Mouse (Mus musculus): ENCODE measurements around the gene Dclre1c. TPM values are rescaled to one million over a fixed set of nuclear protein-coding genes. Genes with fewer than 3 reads are reported as not detected.

Dclre1c gene
- polyA plus RNA-seq, 1 experiment from 2014 or later: 7.5 TPM

DNA sequence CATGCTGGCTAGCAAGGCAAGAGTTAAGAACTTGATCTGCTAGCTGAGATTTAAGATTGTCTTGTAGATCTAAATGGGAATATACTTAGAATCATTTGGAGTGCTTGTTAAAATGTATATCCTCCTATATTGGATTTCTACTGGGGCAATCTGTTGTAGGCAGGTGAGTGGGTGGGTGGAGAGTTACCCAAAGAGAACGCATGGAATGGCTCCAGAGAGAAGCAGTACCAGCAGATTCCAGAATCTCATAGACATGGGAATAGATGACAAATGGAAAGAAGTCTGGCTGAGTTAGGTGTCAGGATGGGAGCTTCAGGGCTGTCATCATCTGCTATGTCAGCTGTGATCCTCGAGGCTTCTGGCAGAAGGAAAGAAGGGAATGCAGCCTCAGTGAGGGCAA is 25.5 kb downstream of the Dclre1c start:
- Histone ChIP-seq H3K27me3 (ENCODE audit: control insufficient read depth, insufficient read depth, low read length) (no peaks in the 10 kb centered on the region), H3K9me3 (ENCODE audit: control insufficient read depth, low read length) (no peaks in the 10 kb centered on the region), H3K4me2 (ENCODE audit: low read depth, low read length, severe bottlenecking) (no peak overlapping the region), H3K9ac (ENCODE audit: low read length) (no peak overlapping the region), H3K27ac (ENCODE audit: low read depth, low read length) (no peak overlapping the region), H3K4me3 (ENCODE audit: low read depth, low read length) (no peak overlapping the region), H3K36me3 (ENCODE audit: control insufficient read depth, insufficient read depth, low read length) (no peaks in the 10 kb centered on the region; the same call in 1 of the 2 replicates), H3K4me1 (replicated peaks; ENCODE audit: control insufficient read depth, insufficient read depth, low read length) (no peaks in the 10 kb centered on the region)
- DNase-seq (ENCODE audit: low spot score) (no peak), ATAC-seq (replicated peaks; ENCODE audit: low FRiP score) (no peak)
- WGBS: 84% methylated on average over 2 of the region's 2 CpGs

DNA sequence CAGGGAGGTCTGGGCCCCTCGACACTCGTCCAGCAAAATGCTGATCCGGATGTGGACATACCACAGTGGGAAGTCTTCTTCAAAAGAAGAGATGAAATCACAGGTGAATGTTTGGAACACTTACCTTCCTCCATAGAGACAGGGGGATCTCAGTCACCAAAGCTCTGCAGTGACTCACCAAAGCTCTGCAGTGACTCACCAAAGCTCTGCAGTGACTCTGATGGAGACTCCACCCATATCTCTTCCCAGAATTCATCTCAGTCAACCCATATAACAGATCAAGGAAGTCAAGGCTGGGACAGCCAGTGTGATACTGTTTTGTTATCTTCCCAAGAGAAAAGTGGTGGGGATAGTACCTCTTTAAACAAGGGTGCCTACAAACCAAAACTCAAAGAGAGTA is 29.2 kb downstream of the Dclre1c start:
- ATAC-seq (replicated peaks; ENCODE audit: low FRiP score): no peak
- DNase-seq (ENCODE audit: low spot score): no peak
- Histone ChIP-seq H3K36me3 (ENCODE audit: control insufficient read depth, insufficient read depth, low read length) (no peaks in the 10 kb centered on the region; the same call in 1 of the 2 replicates), H3K4me3 (ENCODE audit: low read depth, low read length) (no peak overlapping the region), H3K27me3 (ENCODE audit: control insufficient read depth, insufficient read depth, low read length) (no peaks in the 10 kb centered on the region), H3K9ac (ENCODE audit: low read length) (no peak overlapping the region), H3K4me2 (ENCODE audit: low read depth, low read length, severe bottlenecking) (no peak overlapping the region), H3K9me3 (ENCODE audit: control insufficient read depth, low read length) (no peaks in the 10 kb centered on the region), H3K27ac (ENCODE audit: low read depth, low read length) (no peak overlapping the region), H3K4me1 (replicated peaks; ENCODE audit: control insufficient read depth, insufficient read depth, low read length) (no peaks in the 10 kb centered on the region)
- WGBS: 82% methylated on average over 3 of the region's 3 CpGs

DNA sequence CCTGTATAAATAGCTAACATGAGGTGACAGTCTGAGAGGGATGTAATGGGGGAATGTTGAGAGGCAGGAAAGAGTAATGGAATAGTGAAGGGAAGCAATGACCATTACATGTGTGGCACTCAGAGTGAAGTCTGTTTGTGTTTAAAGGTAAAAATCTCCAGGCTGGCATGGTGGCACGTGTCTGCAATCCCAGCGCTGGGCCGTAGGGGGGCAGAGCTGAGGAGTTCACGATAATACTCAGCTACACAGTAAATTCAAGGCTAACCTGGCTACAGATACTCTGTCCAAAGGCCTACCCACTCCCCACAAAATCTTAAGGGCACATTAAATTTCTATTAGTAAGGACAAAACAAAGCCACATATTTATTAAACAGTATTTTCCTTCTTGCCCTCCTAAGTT is 32.7 kb downstream of the Dclre1c start:
- ATAC-seq (replicated peaks; ENCODE audit: low FRiP score) (no peak), DNase-seq (ENCODE audit: low spot score) (no peak)
- Histone ChIP-seq H3K27me3 (ENCODE audit: control insufficient read depth, insufficient read depth, low read length) (no peaks in the 10 kb centered on the region), H3K9ac (ENCODE audit: low read length) (no peak overlapping the region), H3K4me3 (ENCODE audit: low read depth, low read length) (no peak overlapping the region), H3K9me3 (ENCODE audit: control insufficient read depth, low read length) (no peaks in the 10 kb centered on the region), H3K36me3 (ENCODE audit: control insufficient read depth, insufficient read depth, low read length) (no peaks in the 10 kb centered on the region; the same call in 1 of the 2 replicates), H3K27ac (ENCODE audit: low read depth, low read length) (no peak overlapping the region), H3K4me1 (replicated peaks; ENCODE audit: control insufficient read depth, insufficient read depth, low read length) (no peaks in the 10 kb centered on the region), H3K4me2 (ENCODE audit: low read depth, low read length, severe bottlenecking) (no peak overlapping the region)
- WGBS: 83% methylated on average over 4 of the region's 4 CpGs

DNA sequence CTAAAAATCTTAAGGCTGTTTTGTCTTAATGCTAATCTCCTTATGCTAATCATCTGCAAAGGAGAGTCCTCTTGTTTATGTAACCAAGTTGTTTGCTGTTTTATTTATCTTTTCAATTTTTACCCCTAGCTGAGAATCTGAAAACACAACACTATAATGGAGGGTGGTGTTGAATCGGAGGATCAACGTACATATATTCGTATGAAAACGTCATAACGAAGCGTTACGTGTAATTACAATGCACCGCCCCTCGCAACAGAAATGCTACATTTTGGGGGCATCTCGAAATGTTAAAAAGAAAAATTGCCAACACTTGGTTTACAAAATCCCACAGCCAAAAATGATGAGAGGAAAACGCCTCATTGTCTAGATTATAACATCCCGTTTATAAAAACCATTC is 50.0 kb downstream of the Dclre1c start:
- no peak for ATAC-seq (replicated peaks; ENCODE audit: low FRiP score)
- Histone ChIP-seq H3K27ac (ENCODE audit: low read depth, low read length) (peak overlapping the region; percentile 93), H3K4me3 (ENCODE audit: low read depth, low read length) (peak overlapping the region; percentile 85), H3K36me3 (ENCODE audit: control insufficient read depth, insufficient read depth, low read length) (no peaks in the 10 kb centered on the region; the same call in 1 of the 2 replicates), H3K9ac (ENCODE audit: low read length) (peak overlapping the region; percentile 95), H3K4me1 (replicated peaks; ENCODE audit: control insufficient read depth, insufficient read depth, low read length) (no peaks in the 10 kb centered on the region), H3K4me2 (ENCODE audit: low read depth, low read length, severe bottlenecking) (peak overlapping the region; percentile 62), H3K27me3 (ENCODE audit: control insufficient read depth, insufficient read depth, low read length) (no peaks in the 10 kb centered on the region), H3K9me3 (ENCODE audit: control insufficient read depth, low read length) (no peaks in the 10 kb centered on the region)
- WGBS: under 1% methylated on average over 12 of the region's 12 CpGs
- DNase-seq (ENCODE audit: low spot score): no peak

DNA sequence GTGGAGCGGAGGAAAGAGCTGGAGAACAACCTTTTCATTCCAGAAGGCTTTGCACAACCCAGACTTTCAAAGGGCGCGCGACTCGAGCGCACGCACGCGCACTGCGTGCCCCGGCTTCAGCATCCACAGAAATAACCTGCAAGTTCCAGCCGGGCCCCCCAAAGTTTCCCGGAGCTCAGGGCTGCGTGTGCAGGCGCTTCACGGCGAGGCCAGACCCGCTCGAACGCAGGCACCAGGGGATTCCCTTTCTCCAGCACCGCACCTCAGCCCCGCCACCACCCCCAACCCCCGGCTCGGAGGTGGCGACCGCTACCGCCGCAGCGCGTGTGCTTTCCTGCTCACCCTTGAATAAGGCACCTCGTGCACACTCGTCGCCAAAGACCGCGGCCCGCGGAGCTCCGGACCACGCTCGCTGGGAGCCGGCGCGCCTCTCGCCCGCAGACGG is 50.5 kb downstream of the Dclre1c start:
- under 1% methylated on average over 46 of the region's 46 CpGs for WGBS
- ATAC-seq (replicated peaks; ENCODE audit: low FRiP score): peak; percentile 86
- H3K4me1 ChIP-seq (replicated peaks; ENCODE audit: control insufficient read depth, insufficient read depth, low read length): no peaks in the 10 kb centered on the region
- no peaks in the 10 kb centered on the region for H3K27me3 ChIP-seq (ENCODE audit: control insufficient read depth, insufficient read depth, low read length)
- H3K36me3 ChIP-seq (ENCODE audit: control insufficient read depth, insufficient read depth, low read length): no peaks in the 10 kb centered on the region; the same call in 1 of the 2 replicates
- peak overlapping the region; percentile 93 for H3K27ac ChIP-seq (ENCODE audit: low read depth, low read length)
- DNase-seq (ENCODE audit: low spot score): peak; percentile 86
- H3K4me2 ChIP-seq (ENCODE audit: low read depth, low read length, severe bottlenecking): peak overlapping the region; percentile 62
- H3K4me3 ChIP-seq (ENCODE audit: low read depth, low read length): peak overlapping the region; percentile 85
- no peaks in the 10 kb centered on the region for H3K9me3 ChIP-seq (ENCODE audit: control insufficient read depth, low read length)
- peak overlapping the region; percentile 95 for H3K9ac ChIP-seq (ENCODE audit: low read length)

DNA sequence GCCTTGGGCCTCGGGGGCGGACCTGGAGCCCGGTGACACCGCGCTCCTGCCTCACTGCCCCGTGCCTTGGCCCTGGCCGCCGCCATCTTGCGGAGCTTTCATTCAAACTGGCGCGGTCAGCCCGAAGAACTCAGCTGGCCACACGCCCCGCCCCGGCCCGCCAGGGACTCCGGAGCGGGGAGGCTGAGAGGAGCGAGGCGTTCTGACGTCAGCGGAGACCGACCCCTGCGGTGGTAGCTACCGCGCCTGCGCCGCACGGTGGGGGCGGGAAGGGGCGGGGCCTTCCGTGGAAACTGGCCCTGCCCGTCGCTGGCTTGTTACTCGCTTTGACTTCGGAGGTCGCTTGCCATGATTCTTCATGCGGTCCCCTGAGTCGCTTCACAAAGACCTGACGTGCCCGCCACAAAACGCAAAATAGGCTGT is 50.9 kb downstream of the Dclre1c start, which contains the start of gene Suv39h2:
Gene Suv39h2 (minus strand): TSS at position 171 of the 423 bp plus-strand sequence.
- Histone ChIP-seq H3K27ac (ENCODE audit: low read depth, low read length) (peak within 1 kb of the TSS; percentile 93), H3K9me3 (ENCODE audit: control insufficient read depth, low read length) (no peaks in the 10 kb centered on the region), H3K9ac (ENCODE audit: low read length) (peak within 1 kb of the TSS; percentile 95), H3K36me3 (ENCODE audit: control insufficient read depth, insufficient read depth, low read length) (no peaks in the 10 kb centered on the region; the same call in 1 of the 2 replicates), H3K4me3 (ENCODE audit: low read depth, low read length) (peak within 1 kb of the TSS; percentile 85), H3K4me2 (ENCODE audit: low read depth, low read length, severe bottlenecking) (peak within 1 kb of the TSS; percentile 62), H3K4me1 (replicated peaks; ENCODE audit: control insufficient read depth, insufficient read depth, low read length) (no peaks in the 10 kb centered on the region), H3K27me3 (ENCODE audit: control insufficient read depth, insufficient read depth, low read length) (no peaks in the 10 kb centered on the region)
- DNase-seq (ENCODE audit: low spot score) (peak; percentile 99), ATAC-seq (replicated peaks; ENCODE audit: low FRiP score) (peak; percentile 97)
- under 1% methylated on average over 41 of the region's 42 CpGs for WGBS

DNA sequence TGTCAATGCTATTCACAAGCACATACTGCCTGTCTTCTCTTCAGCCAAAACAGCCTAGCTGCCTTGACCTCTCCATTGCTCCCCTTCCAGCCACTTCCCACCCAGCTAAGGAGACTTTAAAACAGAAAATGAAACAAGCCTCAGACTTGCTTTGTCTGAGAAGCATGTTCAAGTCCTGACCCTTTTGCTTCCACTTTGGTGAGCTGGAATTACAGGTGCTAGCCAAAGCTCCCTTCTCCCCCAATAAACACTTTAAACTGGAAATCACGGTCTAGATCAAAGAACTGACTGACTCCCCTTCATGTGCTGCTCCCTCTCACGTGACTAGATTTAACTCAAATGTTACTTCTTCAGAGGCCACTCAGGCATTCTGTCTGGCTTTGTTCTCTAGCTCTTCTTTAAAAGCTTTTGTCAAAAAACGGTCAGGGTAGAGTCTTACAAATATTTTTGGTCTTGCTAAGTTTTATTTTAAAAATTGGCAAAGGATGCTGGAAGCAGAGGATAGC is 51.9 kb downstream of the Dclre1c start:
- Histone ChIP-seq H3K27me3 (ENCODE audit: control insufficient read depth, insufficient read depth, low read length) (no peaks in the 10 kb centered on the region), H3K9me3 (ENCODE audit: control insufficient read depth, low read length) (no peaks in the 10 kb centered on the region), H3K4me1 (replicated peaks; ENCODE audit: control insufficient read depth, insufficient read depth, low read length) (no peaks in the 10 kb centered on the region), H3K27ac (ENCODE audit: low read depth, low read length) (no peak overlapping the region), H3K4me3 (ENCODE audit: low read depth, low read length) (0 out of 2 replicates have a peak overlapping the region, but pooled peaks have one; percentile 85), H3K4me2 (ENCODE audit: low read depth, low read length, severe bottlenecking) (no peak overlapping the region; the same call in 1 of the 2 replicates), H3K36me3 (ENCODE audit: control insufficient read depth, insufficient read depth, low read length) (no peaks in the 10 kb centered on the region), H3K9ac (ENCODE audit: low read length) (no peak overlapping the region)
- ATAC-seq (replicated peaks; ENCODE audit: low FRiP score) (no peak), DNase-seq (ENCODE audit: low spot score) (no peak)
- 67% methylated on average over 3 of the region's 3 CpGs for WGBS

DNA sequence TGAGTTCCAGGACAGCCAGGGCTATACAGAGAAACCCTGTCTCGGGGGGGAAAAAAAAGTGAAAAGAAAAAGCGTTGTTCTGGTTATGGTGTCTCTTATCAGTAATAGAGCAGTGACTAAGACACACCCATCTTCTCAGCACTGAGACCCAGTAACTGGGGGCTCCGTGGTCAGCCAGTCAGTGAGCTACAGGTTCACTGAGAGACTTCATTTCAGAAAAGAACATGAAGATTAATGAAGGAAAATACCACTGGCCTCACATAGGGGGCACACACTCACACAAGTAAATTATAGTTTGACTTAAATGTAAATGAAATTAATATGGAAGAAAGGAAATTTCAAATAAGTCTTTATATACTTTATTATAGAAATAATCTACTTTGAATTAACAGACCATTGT is 56.3 kb downstream of the Dclre1c start:
- no peak for ATAC-seq (replicated peaks; ENCODE audit: low FRiP score)
- Histone ChIP-seq H3K4me3 (ENCODE audit: low read depth, low read length) (no peak overlapping the region), H3K4me1 (replicated peaks; ENCODE audit: control insufficient read depth, insufficient read depth, low read length) (no peaks in the 10 kb centered on the region), H3K9me3 (ENCODE audit: control insufficient read depth, low read length) (no peaks in the 10 kb centered on the region), H3K9ac (ENCODE audit: low read length) (no peak overlapping the region), H3K27me3 (ENCODE audit: control insufficient read depth, insufficient read depth, low read length) (no peaks in the 10 kb centered on the region), H3K36me3 (ENCODE audit: control insufficient read depth, insufficient read depth, low read length) (no peaks in the 10 kb centered on the region), H3K4me2 (ENCODE audit: low read depth, low read length, severe bottlenecking) (no peak overlapping the region), H3K27ac (ENCODE audit: low read depth, low read length) (no peak overlapping the region)
- no peak for DNase-seq (ENCODE audit: low spot score)
- WGBS: 84% methylated on average over 3 of the region's 3 CpGs

DNA sequence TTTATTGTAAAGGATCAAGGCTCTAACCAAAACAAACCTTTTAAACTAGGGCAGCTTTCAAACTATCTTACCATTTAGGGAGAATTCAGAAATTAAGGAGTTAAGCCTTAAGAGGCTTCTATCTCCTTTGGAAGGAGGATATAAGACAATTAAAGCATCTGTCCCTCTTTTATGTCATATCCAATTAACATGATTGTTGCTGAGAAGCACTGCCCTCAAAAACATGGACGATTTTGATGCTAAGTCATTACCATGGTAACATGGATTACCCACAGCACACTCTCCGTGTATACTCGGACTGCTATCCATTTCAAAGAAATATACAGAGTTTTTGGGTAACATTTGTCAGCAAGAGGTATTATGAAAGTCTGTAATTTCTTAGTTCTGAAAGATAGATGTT is 65.9 kb downstream of the Dclre1c start:
- 89% methylated on average over 3 of the region's 3 CpGs for WGBS

More for the DNA sequence above, 65.9 kb downstream of the Dclre1c start:
- Histone ChIP-seq H3K9ac (ENCODE audit: low read length) (no peak overlapping the region), H3K4me1 (replicated peaks; ENCODE audit: control insufficient read depth, insufficient read depth, low read length) (no peaks in the 10 kb centered on the region), H3K4me3 (ENCODE audit: low read depth, low read length) (no peak overlapping the region), H3K27me3 (ENCODE audit: control insufficient read depth, insufficient read depth, low read length) (no peaks in the 10 kb centered on the region), H3K27ac (ENCODE audit: low read depth, low read length) (no peak overlapping the region), H3K4me2 (ENCODE audit: low read depth, low read length, severe bottlenecking) (no peak overlapping the region), H3K36me3 (ENCODE audit: control insufficient read depth, insufficient read depth, low read length) (peaks cover 10% of the 10 kb centered on the region; the same call in 1 of the 2 replicates), H3K9me3 (ENCODE audit: control insufficient read depth, low read length) (no peaks in the 10 kb centered on the region)
- DNase-seq (ENCODE audit: low spot score) (no peak), ATAC-seq (replicated peaks; ENCODE audit: low FRiP score) (no peak)

Data from forebrain, embryonic 11.5 days (tissue).